Mouse (Mus musculus) liver, adult 2 months (tissue): ENCODE measurements around the gene Ccdc186. TPM values are rescaled to one million over a fixed set of nuclear protein-coding genes. Genes with fewer than 3 reads are reported as not detected.

Experiments
- DNase-seq: peaks from one replicate; pipeline ENCODE4 v3.0.0-alpha.2; 2011; ENCODE audit warnings: low read depth, low spot score; ENCODE audit errors: extremely low read depth
- H3K27ac ChIP-seq: fragments of 200-500 bp; replicated peaks from 2 replicates; pipeline ENCODE4 v1.5.1; 2012; ENCODE audit warnings: low read depth, mild to moderate bottlenecking, control low read depth, inconsistent platforms, low read length; ENCODE audit not compliant: insufficient read depth
- H3K27me3 ChIP-seq: fragments of 200-500 bp; 2 replicates; pipeline ENCODE4 v1.6.1; 2012; ENCODE audit warnings: mild to moderate bottlenecking, moderate library complexity, low read length, inconsistent platforms; ENCODE audit not compliant: control insufficient read depth, insufficient read depth
- H3K36me3 ChIP-seq: fragments of 200-500 bp; 2 replicates; pipeline ENCODE4 v1.6.1; 2012; ENCODE audit warnings: low read length, inconsistent platforms; ENCODE audit not compliant: control insufficient read depth, insufficient read depth
- H3K4me1 ChIP-seq: fragments of 200-500 bp; 2 replicates; pipeline ENCODE4 v1.6.1; 2011; ENCODE audit warnings: low read length; ENCODE audit not compliant: control insufficient read depth, insufficient read depth
- H3K4me3 ChIP-seq: fragments of 200-500 bp; 2 replicates; pipeline ENCODE4 v1.5.1; 2011; ENCODE audit warnings: low read depth, mild to moderate bottlenecking, control low read depth, low read length, moderate library complexity; ENCODE audit not compliant: insufficient read depth
- H3K79me2 ChIP-seq: fragments of 200-500 bp; 2 replicates; pipeline ENCODE4 v1.6.1; 2012; ENCODE audit warnings: inconsistent platforms, mild to moderate bottlenecking, low read length, moderate library complexity; ENCODE audit not compliant: control insufficient read depth, insufficient read depth
- H3K9ac ChIP-seq: fragments of 200-500 bp; 2 replicates; pipeline ENCODE4 v1.6.1; 2012; ENCODE audit warnings: low read depth, mild to moderate bottlenecking, control low read depth, inconsistent platforms, low read length
- CTCF ChIP-seq: fragments of 200-500 bp; IDR thresholded peaks from 2 replicates; pipeline ENCODE4 v1.5.1; 2011; ENCODE audit warnings: low read depth, low read length, control low read depth
- POLR2A ChIP-seq: fragments of 200-500 bp; IDR thresholded peaks from 2 replicates; pipeline ENCODE4 v1.6.1; 2011; ENCODE audit warnings: low read length, control low read depth; ENCODE audit not compliant: insufficient read depth; ENCODE audit errors: extremely low read depth
- WGBS: fragments of 180-500 bp; shearing (Covaris S2); methylation state at CpG from one replicate; pipeline ENCODE4 v1.1.7; 2018; 5-methylcytosine and 5-hydroxymethylcytosine counted together
- polyA plus RNA-seq: library from polyadenylated mRNA; depleted of rRNA; stranded (reverse); fragments of >200 nt; gene quantifications from 2 replicates; pipeline ENCODE4 v1.2.3, GENCODE M21; 2012
- total RNA-seq: library from RNA; depleted of rRNA; stranded (reverse); fragments of >200 nt; gene quantifications from 2 replicates; pipeline ENCODE4 v1.2.3, GENCODE M21; 2014

The Ccdc186 gene
- total and polyA plus RNA-seq, 2 experiments: 1.6 to 7.9 TPM

DNA sequence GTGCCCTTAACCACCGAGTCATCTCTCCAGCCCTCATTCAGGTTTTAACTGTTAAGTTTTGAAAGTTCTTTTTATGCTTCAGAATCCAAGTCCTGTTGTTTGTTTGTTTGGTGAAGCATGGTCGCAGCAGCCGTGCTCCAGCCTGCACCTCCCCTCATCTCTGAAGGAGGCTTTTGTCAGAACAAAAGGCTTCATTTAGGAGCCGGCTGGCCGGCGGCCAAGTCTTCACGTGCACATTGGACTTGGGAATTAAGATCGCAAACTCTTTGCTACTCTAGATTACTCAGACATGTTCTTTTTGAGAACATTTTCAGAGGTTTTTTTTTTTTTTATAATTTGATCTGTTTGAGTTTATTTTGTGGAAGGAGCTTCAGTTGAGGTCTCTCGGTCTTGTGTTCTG lies 13.3 kb upstream of the Ccdc186 start:
- 78% methylated on average over 9 of the region's 9 CpGs for WGBS
- no peaks in the 10 kb centered on the region for H3K79me2 ChIP-seq
- no peaks in the 10 kb centered on the region for H3K27me3 ChIP-seq
- no peak overlapping the region for H3K9ac ChIP-seq
- no peaks in the 10 kb centered on the region for H3K4me1 ChIP-seq
- DNase-seq: no peak
- TF ChIP-seq POLR2A (no peak), CTCF (no peak)
- no peak overlapping the region for H3K4me3 ChIP-seq
- H3K36me3 ChIP-seq: no peaks in the 10 kb centered on the region
- H3K27ac ChIP-seq: no peak overlapping the region

DNA sequence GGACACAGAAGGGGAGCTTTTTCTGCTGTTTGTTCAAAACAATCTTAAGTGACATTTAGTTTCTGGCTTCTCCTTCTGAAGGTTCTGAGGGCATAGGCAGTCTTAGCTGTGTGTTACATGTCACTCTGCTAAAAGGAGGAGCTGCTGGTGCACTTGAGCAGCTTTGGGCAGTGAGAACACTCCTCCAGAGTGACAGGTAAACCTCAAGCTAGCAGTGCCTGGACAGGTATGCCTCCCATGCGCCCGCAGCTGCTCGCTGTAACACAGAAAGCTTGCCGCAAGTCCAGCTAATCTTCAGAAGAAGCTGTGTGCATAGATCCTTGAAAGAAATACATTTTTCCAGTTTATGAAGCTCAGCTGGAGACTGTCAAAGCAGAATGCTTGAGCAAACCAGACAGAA lies 8.2 kb upstream of the Ccdc186 start:
- Histone ChIP-seq H3K27me3 (peaks cover 6% of the 10 kb centered on the region; the same call in 1 of the 2 replicates), H3K4me3 (no peak overlapping the region), H3K27ac (no peak overlapping the region), H3K79me2 (no peaks in the 10 kb centered on the region), H3K36me3 (no peaks in the 10 kb centered on the region), H3K4me1 (no peaks in the 10 kb centered on the region), H3K9ac (no peak overlapping the region)
- TF ChIP-seq POLR2A (no peak), CTCF (no peak)
- DNase-seq: no peak
- WGBS: 95% methylated on average over 4 of the region's 4 CpGs

DNA sequence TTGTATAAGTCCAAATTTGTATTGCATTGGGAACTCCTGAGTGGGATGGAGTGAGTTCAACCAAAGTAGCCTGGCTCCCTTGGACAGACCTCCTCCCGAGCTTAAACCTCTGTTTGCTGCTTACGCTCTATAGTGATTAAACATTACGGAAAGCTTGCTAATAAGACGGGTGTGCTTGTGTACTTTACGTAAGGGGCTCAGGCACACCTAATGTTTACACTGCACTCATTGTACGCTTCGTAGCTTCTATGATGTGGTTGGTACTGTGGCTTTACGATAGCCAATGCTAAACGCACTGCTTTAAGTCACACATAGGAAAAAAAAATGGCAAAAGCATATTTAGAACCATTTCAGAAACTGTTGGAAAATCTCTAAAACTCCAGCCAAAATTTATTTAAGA lies 7.3 kb upstream of the Ccdc186 start:
- no peak overlapping the region for H3K9ac ChIP-seq
- WGBS: 47% methylated on average over 9 of the region's 9 CpGs
- peaks cover 6% of the 10 kb centered on the region; the same call in 1 of the 2 replicates for H3K27me3 ChIP-seq
- H3K79me2 ChIP-seq: no peaks in the 10 kb centered on the region
- no peak overlapping the region for H3K27ac ChIP-seq
- TF ChIP-seq CTCF (no peak), POLR2A (no peak)
- no peaks in the 10 kb centered on the region for H3K36me3 ChIP-seq
- H3K4me1 ChIP-seq: no peaks in the 10 kb centered on the region
- no peak overlapping the region for H3K4me3 ChIP-seq
- no peak for DNase-seq

DNA sequence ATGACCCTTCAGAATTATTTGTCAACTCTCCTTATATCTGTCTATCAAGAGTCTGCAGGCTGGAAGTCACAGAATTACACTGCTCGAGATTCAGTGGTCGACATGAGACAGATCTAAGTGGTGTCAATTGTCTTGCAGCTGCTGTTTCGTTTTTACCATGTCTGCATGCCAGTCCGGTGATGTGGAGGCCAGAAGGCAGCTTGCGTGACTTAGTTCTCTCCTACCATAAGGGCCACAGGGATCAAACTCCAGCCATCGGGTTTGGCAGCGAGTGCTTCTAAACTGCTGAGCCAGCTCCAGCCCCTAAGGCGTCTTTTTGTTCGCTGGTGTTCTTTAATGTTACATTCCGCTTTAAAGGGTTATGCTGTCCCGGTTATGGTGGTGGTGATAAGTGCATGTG lies 6.3 kb upstream of the Ccdc186 start:
- H3K27ac ChIP-seq: no peak overlapping the region
- DNase-seq: no peak
- no peaks in the 10 kb centered on the region for H3K36me3 ChIP-seq
- 89% methylated on average over 11 of the region's 11 CpGs for WGBS
- H3K27me3 ChIP-seq: peaks cover 6% of the 10 kb centered on the region; the same call in 1 of the 2 replicates
- H3K79me2 ChIP-seq: no peaks in the 10 kb centered on the region
- H3K9ac ChIP-seq: no peak overlapping the region
- H3K4me1 ChIP-seq: no peaks in the 10 kb centered on the region
- no peak overlapping the region for H3K4me3 ChIP-seq
- TF ChIP-seq POLR2A: no peak
- TF ChIP-seq CTCF: no peak

DNA sequence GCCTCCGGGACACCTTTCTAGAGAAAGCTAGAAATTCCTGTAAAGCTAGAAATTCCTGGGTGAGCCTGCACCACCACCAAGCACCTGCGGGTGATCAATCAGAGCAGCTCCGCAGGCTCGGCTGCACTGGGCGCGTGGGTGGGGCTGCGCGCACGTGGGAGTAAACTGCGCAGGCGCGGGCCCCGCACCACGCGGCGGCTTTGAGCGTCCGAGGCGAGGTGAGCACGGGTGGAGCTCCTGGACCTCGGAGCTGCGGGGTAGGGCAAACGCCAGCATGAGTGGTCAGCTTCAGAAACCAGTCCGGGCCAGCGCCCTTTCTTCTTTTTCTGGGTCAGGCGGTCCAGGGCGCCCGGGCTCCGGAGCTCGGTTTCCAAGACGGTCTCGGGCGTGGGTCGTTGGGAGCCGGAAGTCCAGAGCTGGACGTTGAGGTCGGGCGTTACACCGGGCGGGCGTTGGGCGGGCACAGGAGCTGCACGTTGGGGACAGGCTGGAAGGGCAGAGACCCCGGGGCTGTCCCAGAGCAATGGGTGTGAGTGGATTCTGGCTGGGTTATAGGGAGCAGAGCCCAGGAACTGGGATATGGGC lies 4.1 kb upstream of the Ccdc186 start, which contains the start of gene Tdrd1:
Gene Tdrd1, plus strand, starts transcription at position 163 of the 585 bp plus-strand sequence.
- H3K4me3 ChIP-seq: no peak within 1 kb of the TSS
- no peak for DNase-seq
- TF ChIP-seq CTCF (no peak), POLR2A (no peak)

DNA sequence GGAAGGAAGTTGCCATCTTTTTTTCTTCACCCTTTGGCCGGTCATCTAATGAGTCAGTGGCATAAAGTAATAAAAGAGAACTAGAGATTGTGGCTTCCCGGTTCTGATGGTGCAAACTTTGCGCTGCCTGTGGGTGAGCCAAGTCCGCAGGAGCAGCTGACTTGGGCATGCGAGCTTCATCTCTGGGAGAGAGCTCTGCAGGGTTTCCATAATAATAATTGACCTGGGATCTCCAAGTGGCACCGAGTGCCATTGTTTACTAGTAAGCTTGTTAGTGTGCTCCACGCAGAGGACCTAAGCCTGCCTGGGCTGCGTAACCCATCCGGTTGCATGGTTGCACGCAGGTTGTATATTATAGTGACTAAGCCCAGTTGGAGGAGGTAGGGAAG lies 452 bp upstream of the Ccdc186 start:
- Histone ChIP-seq H3K27me3 (peaks cover 6% of the 10 kb centered on the region; the same call in 1 of the 2 replicates), H3K4me1 (peaks cover 6% of the 10 kb centered on the region; the same call in 1 of the 2 replicates), H3K4me3 (peak overlapping the region; percentile 27), H3K9ac (no peak overlapping the region), H3K27ac (no peak overlapping the region), H3K79me2 (peaks cover 8% of the 10 kb centered on the region; the same call in 1 of the 2 replicates), H3K36me3 (no peaks in the 10 kb centered on the region)
- 17% methylated on average over 10 of the region's 10 CpGs for WGBS
- no peak for DNase-seq
- no peak for TF ChIP-seq POLR2A
- TF ChIP-seq CTCF: no peak

More for the DNA sequence above, 4.1 kb upstream of the Ccdc186 start, which contains the start of gene Tdrd1:
- peaks cover 3% of the 10 kb centered on the region; the same call in 1 of the 2 replicates for H3K79me2 ChIP-seq
- H3K4me1 ChIP-seq: no peaks in the 10 kb centered on the region; the same call in 1 of the 2 replicates
- 37% methylated on average over 44 of the region's 44 CpGs for WGBS
- H3K9ac ChIP-seq: no peak within 1 kb of the TSS
- H3K36me3 ChIP-seq: no peaks in the 10 kb centered on the region
- no peak within 1 kb of the TSS for H3K27ac ChIP-seq
- H3K27me3 ChIP-seq: peaks cover 6% of the 10 kb centered on the region; the same call in 1 of the 2 replicates
